Mouse (Mus musculus): ENCODE measurements around the gene Pde6h.

GRCm38 (mm10) chr6:136910247-136910890 is 13.3 kb upstream of the Pde6h start:
- no peak for TF ChIP-seq CTCF (IDR thresholded peaks at IDR 0.05; ENCODE audit: borderline replicate concordance, extremely low read depth, insufficient read depth, insufficient read length)
- TF ChIP-seq POLR2A (IDR thresholded peaks at IDR 0.05; ENCODE audit: borderline replicate concordance, extremely low read depth, insufficient read depth, insufficient read length, poor library complexity, severe bottlenecking), result no peak
